In the genomic region with DNA sequence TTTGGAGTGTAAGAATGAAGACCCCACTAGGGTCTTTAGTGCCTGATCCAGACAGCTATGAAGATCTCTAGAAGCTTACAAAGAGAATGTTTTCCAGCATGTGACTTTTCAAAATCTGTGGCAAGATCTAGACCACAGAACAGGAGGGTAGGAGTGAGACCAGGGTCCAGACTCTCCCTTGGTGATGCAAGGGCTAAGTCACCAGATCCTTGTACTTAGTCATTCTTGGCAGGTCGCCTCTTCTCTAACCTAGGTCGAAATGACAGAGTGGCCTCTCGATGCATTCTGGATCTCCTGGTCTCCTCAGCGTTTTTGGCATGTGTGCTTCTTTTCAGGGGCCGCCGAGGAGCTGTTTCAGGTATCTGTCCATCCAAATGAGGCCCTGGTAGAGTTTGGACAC, we compare ENCODE assay signal across 30 mouse cellular contexts. TPM values are rescaled to one million over a fixed set of nuclear protein-coding genes. Genes with fewer than 3 reads are reported as not detected.
"Had no signal": no experiment of that assay in that cellular context is flagged by ENCODE, and none has a peak within 500 bp of the region (broad histone marks: within the 10 kb centered on the region; RNA-seq: fewer than 3 reads in every experiment).

No protein-coding gene starts in this region.

- H3K4me1 ChIP-seq: liver, embryonic 13.5 days; neural tube, embryonic 12.5 days; neural tube, embryonic 15.5 days; stomach, embryonic 15.5 days had no signal

- DNase-seq: kidney, postnatal 25 days; layer of hippocampus, adult 9-11 months; liver, embryonic 13.5 days; lung, adult 2 months; lung, postnatal 14 days; lung, postnatal 4 days; midbrain, embryonic 14.5 days; right cerebral cortex, postnatal 25 days; spleen, adult 18-20 months; thymus, adult 18-20 months; thymus, postnatal 36 days had no signal

- H3K9ac ChIP-seq: liver, embryonic 13.5 days; neural tube, embryonic 12.5 days; neural tube, embryonic 15.5 days; stomach, embryonic 15.5 days had no signal

- H3K27ac ChIP-seq: kidney, postnatal 0 days; layer of hippocampus, adult 2 months; liver, embryonic 13.5 days; neural tube, embryonic 12.5 days; neural tube, embryonic 15.5 days; stomach, embryonic 15.5 days had no signal

- H3K36me3 ChIP-seq: liver, embryonic 13.5 days; neural tube, embryonic 12.5 days; neural tube, embryonic 15.5 days; stomach, embryonic 15.5 days had no signal

- H3K4me2 ChIP-seq: liver, embryonic 13.5 days; midbrain, embryonic 11.5 days; neural tube, embryonic 12.5 days; neural tube, embryonic 15.5 days; stomach, embryonic 15.5 days had no signal

- H3K27me3 ChIP-seq: stomach, embryonic 15.5 days had no signal

- H3K9me3 ChIP-seq: liver, embryonic 13.5 days; neural tube, embryonic 12.5 days; neural tube, embryonic 15.5 days; stomach, embryonic 15.5 days had no signal

- H3K4me3 ChIP-seq: layer of hippocampus, adult 2 months; liver, embryonic 13.5 days; neural tube, embryonic 12.5 days; neural tube, embryonic 15.5 days; stomach, embryonic 15.5 days had no signal

RNA-seq across cellular contexts. Expression of a gene that starts 6.0 kb away (rescaled TPM):
- total RNA-seq: liver, adult 2 months had no signal
- polyA plus RNA-seq: liver, adult 2 months had no signal

RNA-seq across cellular contexts. Expression of a gene that starts 19.2 kb away (rescaled TPM):
- total RNA-seq: layer of hippocampus, adult 2 months; layer of hippocampus, postnatal 25 days; left cerebral cortex, adult 18-20 months; left cerebral cortex, postnatal 25 days; liver, adult 2 months; megakaryocyte progenitor cell, adult 5-6 weeks; megakaryocyte-erythroid progenitor cell, adult 5-6 weeks had no signal
- polyA plus RNA-seq: kidney, embryonic 14.5 days; kidney, postnatal 0 days; limb, embryonic 11.5 days; limb, embryonic 14.5 days; liver, adult 2 months; liver, embryonic 13.5 days; liver, embryonic 16.5 days; lung, embryonic 16.5 days; midbrain, embryonic 11.5 days; midbrain, embryonic 14.5 days; midbrain, postnatal 0 days; neural tube, embryonic 12.5 days; neural tube, embryonic 15.5 days; stomach, embryonic 15.5 days; urinary bladder, adult 2 months had no signal
